Mouse (Mus musculus): ENCODE measurements at regions not wholly inside any gene's neighbourhood (a gene's known extent, or its start where the extent isn't known, plus 50 kb on each side); places are given as distances from the start of the nearest gene placed in this dataset.
"Not testable (repeated sequence)": the region's sequence is repeated elsewhere in the genome, so short reads cannot be mapped to it uniquely, and the experiment has no call there.

- H3K27ac ChIP-seq (replicated peaks; ENCODE audit: low read depth, low read length), result no peak overlapping the region
- no peaks in the 10 kb centered on the region for H3K4me1 ChIP-seq (ENCODE audit: control insufficient read depth, insufficient read depth, low read length)
- DNase-seq (ENCODE audit: low spot score), result no peak
- no peak overlapping the region for H3K9ac ChIP-seq (replicated peaks; ENCODE audit: low read length)
- no peak overlapping the region for H3K4me3 ChIP-seq (ENCODE audit: low read depth, low read length)
- H3K27me3 ChIP-seq (ENCODE audit: control insufficient read depth, insufficient read depth, low read length), result no peaks in the 10 kb centered on the region
- no peaks in the 10 kb centered on the region for H3K9me3 ChIP-seq (replicated peaks; ENCODE audit: control insufficient read depth, low read length)
- no peaks in the 10 kb centered on the region for H3K36me3 ChIP-seq (replicated peaks; ENCODE audit: control insufficient read depth, insufficient read depth, low read depth, low read length)
- H3K4me2 ChIP-seq (ENCODE audit: low read depth, low read length), result no peak overlapping the region
- ATAC-seq (replicated peaks; ENCODE audit: insufficient number of reproducible peaks, low FRiP score, low TSS enrichment, low read depth), result no peak
- WGBS, result 71% methylated on average over 4 of the region's 4 CpGs
Measured at GRCm38 (mm10) chr10:14875216-14875615, 157.2 kb upstream of the Gje1 start.

- no peak overlapping the region for H3K9ac ChIP-seq (replicated peaks; ENCODE audit: low read length)
- no peaks in the 10 kb centered on the region for H3K36me3 ChIP-seq (replicated peaks; ENCODE audit: control insufficient read depth, insufficient read depth, low read depth, low read length)
- no peaks in the 10 kb centered on the region for H3K4me1 ChIP-seq (ENCODE audit: control insufficient read depth, insufficient read depth, low read length)
- DNase-seq (ENCODE audit: low spot score) (peak; percentile 23), ATAC-seq (replicated peaks; ENCODE audit: insufficient number of reproducible peaks, low FRiP score, low TSS enrichment, low read depth) (no peak)
- WGBS, result 53% methylated on average over 3 of the region's 3 CpGs
- H3K4me3 ChIP-seq (ENCODE audit: low read depth, low read length), result no peak overlapping the region
- no peaks in the 10 kb centered on the region for H3K9me3 ChIP-seq (replicated peaks; ENCODE audit: control insufficient read depth, low read length)
- no peaks in the 10 kb centered on the region for H3K27me3 ChIP-seq (ENCODE audit: control insufficient read depth, insufficient read depth, low read length)
- no peak overlapping the region for H3K4me2 ChIP-seq (ENCODE audit: low read depth, low read length)
- no peak overlapping the region for H3K27ac ChIP-seq (replicated peaks; ENCODE audit: low read depth, low read length)
Measured at GRCm38 (mm10) chr10:14861241-14861640, 143.2 kb upstream of the Gje1 start.

- Histone ChIP-seq H3K27ac (replicated peaks; ENCODE audit: low read depth, low read length) (no peak overlapping the region), H3K4me2 (ENCODE audit: low read depth, low read length) (no peak overlapping the region), H3K9ac (replicated peaks; ENCODE audit: low read length) (no peak overlapping the region), H3K36me3 (replicated peaks; ENCODE audit: control insufficient read depth, insufficient read depth, low read depth, low read length) (no peaks in the 10 kb centered on the region), H3K9me3 (replicated peaks; ENCODE audit: control insufficient read depth, low read length) (no peaks in the 10 kb centered on the region), H3K4me1 (ENCODE audit: control insufficient read depth, insufficient read depth, low read length) (no peaks in the 10 kb centered on the region), H3K4me3 (ENCODE audit: low read depth, low read length) (no peak overlapping the region), H3K27me3 (ENCODE audit: control insufficient read depth, insufficient read depth, low read length) (no peaks in the 10 kb centered on the region)
- ATAC-seq (replicated peaks; ENCODE audit: insufficient number of reproducible peaks, low FRiP score, low TSS enrichment, low read depth) (0 out of 2 replicates have a peak, but pooled peaks have one; percentile 52), DNase-seq (ENCODE audit: low spot score) (no peak)
- WGBS, result 84% methylated on average over 6 of the region's 6 CpGs
Measured at GRCm38 (mm10) chr10:14860126-14860638, 142.2 kb upstream of the Gje1 start.

GRCm38 (mm10) chr10:14846601-14847000 lies 128.6 kb upstream of the Gje1 start:
- not testable (repeated sequence) for H3K27ac ChIP-seq (replicated peaks; ENCODE audit: low read depth, low read length); H3K9ac ChIP-seq (replicated peaks; ENCODE audit: low read length); H3K4me1 ChIP-seq (ENCODE audit: control insufficient read depth, insufficient read depth, low read length); H3K27me3 ChIP-seq (ENCODE audit: control insufficient read depth, insufficient read depth, low read length); H3K36me3 ChIP-seq (replicated peaks; ENCODE audit: control insufficient read depth, insufficient read depth, low read depth, low read length); H3K4me3 ChIP-seq (ENCODE audit: low read depth, low read length); H3K4me2 ChIP-seq (ENCODE audit: low read depth, low read length); H3K9me3 ChIP-seq (replicated peaks; ENCODE audit: control insufficient read depth, low read length); DNase-seq (ENCODE audit: low spot score); ATAC-seq (replicated peaks; ENCODE audit: insufficient number of reproducible peaks, low FRiP score, low TSS enrichment, low read depth)
- WGBS, result 92% methylated on average over 3 of the region's 3 CpGs

GRCm38 (mm10) chr10:14845058-14845457 lies 127.0 kb upstream of the Gje1 start:
- no peaks in the 10 kb centered on the region for H3K27me3 ChIP-seq (ENCODE audit: control insufficient read depth, insufficient read depth, low read length)
- WGBS, result 82% methylated on average over 2 of the region's 2 CpGs
- no peak overlapping the region for H3K4me2 ChIP-seq (ENCODE audit: low read depth, low read length)
- no peaks in the 10 kb centered on the region for H3K36me3 ChIP-seq (replicated peaks; ENCODE audit: control insufficient read depth, insufficient read depth, low read depth, low read length)
- no peak overlapping the region for H3K9ac ChIP-seq (replicated peaks; ENCODE audit: low read length)
- H3K9me3 ChIP-seq (replicated peaks; ENCODE audit: control insufficient read depth, low read length), result no peaks in the 10 kb centered on the region
- ATAC-seq (replicated peaks; ENCODE audit: insufficient number of reproducible peaks, low FRiP score, low TSS enrichment, low read depth) (no peak), DNase-seq (ENCODE audit: low spot score) (no peak)
- no peak overlapping the region for H3K4me3 ChIP-seq (ENCODE audit: low read depth, low read length)
- H3K27ac ChIP-seq (replicated peaks; ENCODE audit: low read depth, low read length), result no peak overlapping the region
- no peaks in the 10 kb centered on the region for H3K4me1 ChIP-seq (ENCODE audit: control insufficient read depth, insufficient read depth, low read length)
